Mouse (Mus musculus) liver, adult 2 months (tissue): ENCODE results near the gene Ppp4r3a. TPM values are rescaled to one million over a fixed set of nuclear protein-coding genes. Genes with fewer than 3 reads are reported as not detected.
A peak's percentile ranks its signal among the peaks of the same experiment; 100 is the strongest.
"Not testable (repeated sequence)": the region's sequence is repeated elsewhere in the genome, so short reads cannot be mapped to it uniquely, and the experiment has no call there.

ENCODE experiments used
- DNase-seq: peaks from one replicate; pipeline ENCODE4 v3.0.0-alpha.2; 2011; ENCODE audit warnings: low read depth, low spot score; ENCODE audit errors: extremely low read depth
- H3K27ac ChIP-seq: fragments of 200-500 bp; replicated peaks from 2 replicates; pipeline ENCODE4 v1.5.1; 2012; ENCODE audit warnings: low read depth, mild to moderate bottlenecking, control low read depth, inconsistent platforms, low read length; ENCODE audit not compliant: insufficient read depth
- H3K27me3 ChIP-seq: fragments of 200-500 bp; 2 replicates; pipeline ENCODE4 v1.6.1; 2012; ENCODE audit warnings: mild to moderate bottlenecking, moderate library complexity, low read length, inconsistent platforms; ENCODE audit not compliant: control insufficient read depth, insufficient read depth
- H3K36me3 ChIP-seq: fragments of 200-500 bp; 2 replicates; pipeline ENCODE4 v1.6.1; 2012; ENCODE audit warnings: low read length, inconsistent platforms; ENCODE audit not compliant: control insufficient read depth, insufficient read depth
- H3K4me1 ChIP-seq: fragments of 200-500 bp; 2 replicates; pipeline ENCODE4 v1.6.1; 2011; ENCODE audit warnings: low read length; ENCODE audit not compliant: control insufficient read depth, insufficient read depth
- H3K4me3 ChIP-seq: fragments of 200-500 bp; 2 replicates; pipeline ENCODE4 v1.5.1; 2011; ENCODE audit warnings: low read depth, mild to moderate bottlenecking, control low read depth, low read length, moderate library complexity; ENCODE audit not compliant: insufficient read depth
- H3K79me2 ChIP-seq: fragments of 200-500 bp; 2 replicates; pipeline ENCODE4 v1.6.1; 2012; ENCODE audit warnings: inconsistent platforms, mild to moderate bottlenecking, low read length, moderate library complexity; ENCODE audit not compliant: control insufficient read depth, insufficient read depth
- H3K9ac ChIP-seq: fragments of 200-500 bp; 2 replicates; pipeline ENCODE4 v1.6.1; 2012; ENCODE audit warnings: low read depth, mild to moderate bottlenecking, control low read depth, inconsistent platforms, low read length
- CTCF ChIP-seq: fragments of 200-500 bp; IDR thresholded peaks from 2 replicates; pipeline ENCODE4 v1.5.1; 2011; ENCODE audit warnings: low read depth, low read length, control low read depth
- POLR2A ChIP-seq: fragments of 200-500 bp; IDR thresholded peaks from 2 replicates; pipeline ENCODE4 v1.6.1; 2011; ENCODE audit warnings: low read length, control low read depth; ENCODE audit not compliant: insufficient read depth; ENCODE audit errors: extremely low read depth
- WGBS: fragments of 180-500 bp; shearing (Covaris S2); methylation state at CpG from one replicate; pipeline ENCODE4 v1.1.7; 2018; 5-methylcytosine and 5-hydroxymethylcytosine counted together
- polyA plus RNA-seq: library from polyadenylated mRNA; depleted of rRNA; stranded (reverse); fragments of >200 nt; gene quantifications from 2 replicates; pipeline ENCODE4 v1.2.3, GENCODE M21; 2012
- total RNA-seq: library from RNA; depleted of rRNA; stranded (reverse); fragments of >200 nt; gene quantifications from 2 replicates; pipeline ENCODE4 v1.2.3, GENCODE M21; 2014

Ppp4r3a gene
- total and polyA plus RNA-seq, 2 experiments, result 12.2 to 41.9 TPM

DNA sequence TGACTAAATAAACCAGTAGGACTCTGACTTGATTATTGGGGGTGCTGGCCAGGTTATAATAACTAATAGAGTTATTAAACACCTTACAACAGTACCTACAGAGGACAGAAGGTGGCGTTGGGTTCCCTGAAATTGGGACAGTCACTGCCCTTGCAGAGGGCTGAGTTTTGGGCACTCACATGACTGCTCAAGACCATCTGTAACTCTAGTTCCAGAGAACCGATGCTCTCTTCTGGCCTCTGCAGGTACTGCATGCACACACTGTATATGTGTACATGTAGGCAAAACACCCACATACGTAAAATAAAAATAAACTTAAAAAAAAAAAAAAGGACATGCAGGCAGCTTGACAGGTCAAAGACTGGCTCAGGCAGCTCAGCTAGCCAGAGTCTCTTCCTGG, 19.1 kb upstream of the Ppp4r3a start:
- TF ChIP-seq POLR2A (no peak), CTCF (peak; percentile 63)
- no peak overlapping the region for H3K4me3 ChIP-seq
- peak; percentile 90 for DNase-seq
- H3K27me3 ChIP-seq, result no peaks in the 10 kb centered on the region
- H3K79me2 ChIP-seq, result no peaks in the 10 kb centered on the region
- no peak overlapping the region for H3K9ac ChIP-seq
- H3K4me1 ChIP-seq, result no peaks in the 10 kb centered on the region
- H3K27ac ChIP-seq, result no peak overlapping the region
- WGBS, result 45% methylated on average over 3 of the region's 3 CpGs
- no peaks in the 10 kb centered on the region for H3K36me3 ChIP-seq

- WGBS, result 26% methylated on average over 3 of the region's 3 CpGs
- not testable (repeated sequence) for H3K36me3 ChIP-seq
- DNase-seq, result peak; percentile 80
Measured at GRCm38 (mm10) chr12:101093678-101094077, 10.2 kb upstream of the Ppp4r3a start.

GRCm38 (mm10) chr12:101089955-101090354, 6.5 kb upstream of the Ppp4r3a start:
- H3K9ac ChIP-seq, result no peak overlapping the region
- no peaks in the 10 kb centered on the region for H3K36me3 ChIP-seq
- DNase-seq, result no peak
- TF ChIP-seq POLR2A (no peak), CTCF (no peak)
- no peaks in the 10 kb centered on the region for H3K79me2 ChIP-seq
- no peak overlapping the region for H3K27ac ChIP-seq
- H3K4me1 ChIP-seq, result peaks cover 6% of the 10 kb centered on the region; the same call in 1 of the 2 replicates
- no peak overlapping the region for H3K4me3 ChIP-seq
- 91% methylated on average over 1 of the region's 1 CpGs for WGBS
- no peaks in the 10 kb centered on the region for H3K27me3 ChIP-seq

More at GRCm38 (mm10) chr12:101093678-101094077, 10.2 kb upstream of the Ppp4r3a start:
- not testable (repeated sequence) for H3K9ac ChIP-seq, H3K27me3 ChIP-seq, H3K79me2 ChIP-seq, H3K27ac ChIP-seq, H3K4me1 ChIP-seq, H3K4me3 ChIP-seq

DNA sequence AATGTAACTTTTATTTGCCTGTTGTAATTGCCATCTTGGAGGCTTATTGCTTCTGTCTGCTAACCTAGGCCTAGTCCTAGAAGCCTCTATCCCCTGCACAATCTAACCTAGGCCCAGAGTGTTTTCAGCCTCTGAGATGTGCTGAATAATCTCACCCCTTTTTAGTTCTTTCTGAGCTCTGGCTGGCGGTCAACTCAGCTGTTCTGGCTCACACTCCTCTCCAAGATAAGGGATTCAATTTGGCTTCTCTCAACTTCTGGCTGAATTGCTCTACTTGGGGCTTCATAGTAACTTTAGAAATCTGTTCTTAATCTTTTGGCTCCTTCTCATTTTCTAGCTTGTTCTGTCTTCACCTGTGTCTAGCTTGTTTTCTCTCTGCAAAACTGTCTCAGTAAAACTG, 3.9 kb upstream of the Ppp4r3a start:
- Histone ChIP-seq H3K36me3 (no peaks in the 10 kb centered on the region), H3K4me1 (peaks cover 8% of the 10 kb centered on the region; the same call in 1 of the 2 replicates), H3K79me2 (peaks cover 10% of the 10 kb centered on the region), H3K27me3 (no peaks in the 10 kb centered on the region), H3K4me3 (no peak overlapping the region), H3K9ac (no peak overlapping the region; the same call in 1 of the 2 replicates), H3K27ac (peak overlapping the region; percentile 83)
- peak; percentile 78 for DNase-seq
- 33% methylated on average over 1 of the region's 1 CpGs for WGBS
- TF ChIP-seq POLR2A (no peak), CTCF (no peak)

DNA sequence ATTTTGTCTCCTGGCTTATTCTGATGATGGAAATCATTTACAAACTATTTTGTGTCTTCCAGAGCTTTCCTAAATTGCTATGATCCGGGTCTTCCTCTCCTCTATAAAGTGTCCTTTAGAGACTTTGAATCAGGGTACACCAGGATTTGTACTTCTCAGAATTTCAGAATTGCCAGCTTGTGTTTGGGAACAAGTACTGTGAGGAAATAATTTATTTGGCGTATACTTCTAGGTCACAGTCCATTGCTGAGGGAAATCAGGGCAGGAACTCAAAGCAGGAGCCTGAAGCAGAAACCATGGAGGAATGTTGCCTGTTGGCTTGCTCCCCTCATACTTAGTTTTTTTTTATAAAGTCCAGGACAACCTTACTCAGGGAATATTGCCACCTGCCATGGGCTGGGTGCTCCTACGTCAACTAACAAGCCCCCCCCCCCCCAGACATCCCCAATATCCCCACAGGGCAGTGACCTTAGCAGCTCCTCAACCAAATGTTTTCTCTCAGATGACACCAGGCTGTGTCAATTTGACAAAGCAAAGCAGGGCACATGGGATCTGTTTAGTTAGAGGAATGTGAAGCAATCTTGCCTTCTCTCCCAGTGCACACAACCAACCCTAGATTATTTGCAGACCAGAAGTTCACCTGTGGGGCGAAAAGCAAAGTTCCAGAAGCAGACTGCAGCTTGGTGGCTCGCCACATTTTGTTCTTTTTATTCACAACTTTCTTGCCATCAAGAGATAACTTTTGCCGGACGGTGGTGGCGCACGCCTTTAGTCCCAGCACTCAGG, 1.6 kb upstream of the Ppp4r3a start:
- Histone ChIP-seq H3K79me2 (peaks cover 20% of the 10 kb centered on the region), H3K36me3 (no peaks in the 10 kb centered on the region), H3K4me1 (peaks cover 11% of the 10 kb centered on the region; the same call in 1 of the 2 replicates), H3K27me3 (no peaks in the 10 kb centered on the region), H3K9ac (peak overlapping the region; percentile 20; the same call in 1 of the 2 replicates), H3K27ac (peak overlapping the region; percentile 90), H3K4me3 (peak overlapping the region; percentile 99; the same call in 1 of the 2 replicates)
- 27% methylated on average over 9 of the region's 9 CpGs for WGBS
- TF ChIP-seq POLR2A (no peak), CTCF (no peak)
- peak; percentile 100 for DNase-seq

GRCm38 (mm10) chr12:101084237-101084636, 735 bp upstream of the Ppp4r3a start:
- peak overlapping the region; percentile 81 for H3K9ac ChIP-seq
- H3K4me1 ChIP-seq, result peaks cover 11% of the 10 kb centered on the region; the same call in 1 of the 2 replicates
- H3K27ac ChIP-seq, result peak overlapping the region; percentile 83
- DNase-seq, result no peak
- H3K27me3 ChIP-seq, result no peaks in the 10 kb centered on the region
- peak overlapping the region; percentile 99 for H3K4me3 ChIP-seq
- TF ChIP-seq CTCF (no peak), POLR2A (no peak)
- 5% methylated on average over 4 of the region's 4 CpGs for WGBS
- H3K36me3 ChIP-seq, result no peaks in the 10 kb centered on the region
- peaks cover 20% of the 10 kb centered on the region for H3K79me2 ChIP-seq
